Mouse (Mus musculus): ENCODE measurements around the gene Gm47985.
"Not testable (repeated sequence)": the region's sequence is repeated elsewhere in the genome, so short reads cannot be mapped to it uniquely, and the experiment has no call there.

Gm47985 gene

DNA sequence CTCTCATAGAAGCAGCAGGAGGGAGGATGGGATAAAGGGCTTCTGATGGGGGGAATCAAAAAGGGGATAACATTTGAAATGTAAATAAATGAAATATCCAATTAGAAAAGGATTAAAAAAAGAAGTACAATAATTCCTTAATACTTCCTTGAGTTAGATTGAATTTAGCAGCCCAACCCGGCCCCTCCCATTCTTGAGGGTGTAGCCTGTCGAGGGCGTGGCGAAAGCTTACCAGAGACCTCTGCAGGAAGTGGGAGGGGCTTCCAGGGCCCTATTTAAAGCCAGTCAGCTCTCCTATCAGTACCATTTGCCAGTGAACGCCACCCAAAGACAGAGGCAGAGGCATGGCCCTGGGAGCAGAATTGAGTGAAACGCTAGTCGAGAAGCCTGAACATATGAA, at the start of gene Gm47985:
Gm47985 (plus strand) TSS at position 272 of the 400 bp plus-strand sequence.
- DNase-seq (ENCODE audit: low read depth, low spot score), result not testable (repeated sequence)

DNA sequence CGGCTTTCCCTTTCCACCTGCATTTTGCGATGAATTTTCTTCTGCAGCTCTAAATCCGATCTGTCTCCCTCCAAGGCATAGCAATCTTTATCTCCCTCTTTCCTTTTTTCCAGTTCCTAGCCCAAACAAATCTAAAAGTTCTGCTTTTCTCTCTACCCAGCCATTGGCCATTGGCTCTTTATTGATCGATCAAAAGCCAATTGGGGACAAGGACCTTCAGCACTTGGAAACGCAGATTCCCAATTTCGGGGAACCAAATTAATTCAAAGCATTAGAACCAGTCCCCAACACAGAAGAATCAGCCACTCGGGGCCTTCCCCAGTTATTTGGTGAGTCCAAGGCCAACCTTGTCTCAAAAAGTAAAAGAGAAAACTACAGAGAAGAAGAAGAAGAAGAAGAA, 49.7 kb upstream of the Gm47985 start:
- DNase-seq (ENCODE audit: low read depth, low spot score), result no peak

DNA sequence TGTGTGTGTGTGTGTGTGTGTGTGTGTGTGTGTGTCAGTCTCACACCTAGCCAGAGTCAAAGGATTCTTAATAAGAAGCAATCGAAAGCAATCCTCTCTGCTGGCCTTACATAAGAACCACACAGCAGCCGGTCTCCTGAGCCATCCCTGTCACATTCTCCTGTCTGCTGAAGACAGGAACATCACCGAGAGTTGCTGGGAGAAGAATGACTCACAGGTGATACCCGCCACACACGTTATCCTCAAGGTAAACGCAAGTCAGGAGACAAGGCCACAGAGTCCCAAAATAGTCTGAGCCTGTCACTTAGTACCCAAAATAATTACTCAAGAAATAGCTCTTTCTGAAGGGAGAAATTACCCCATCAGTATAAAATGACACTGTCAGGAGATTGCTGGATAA, 43.9 kb upstream of the Gm47985 start:
- DNase-seq (ENCODE audit: low read depth, low spot score), result no peak

DNA sequence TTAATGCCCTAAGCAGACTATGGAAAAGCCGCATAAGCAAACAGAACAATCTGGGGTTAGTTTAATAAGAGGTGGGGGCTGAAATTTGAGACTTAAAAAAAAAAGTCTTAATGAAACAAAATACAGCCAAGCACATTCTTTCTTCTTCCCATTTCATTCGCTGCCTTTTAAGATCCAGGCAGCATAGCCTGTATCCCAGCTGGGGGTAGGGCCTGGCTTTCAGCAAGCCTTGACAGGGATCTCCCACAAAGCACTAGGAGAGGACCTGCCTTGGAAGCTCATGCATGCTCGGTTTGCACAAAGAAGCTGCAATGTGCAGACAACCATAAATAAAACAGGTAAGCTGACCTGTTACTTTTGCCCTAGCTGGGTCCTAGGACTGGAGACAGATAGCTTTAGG, 41.4 kb upstream of the Gm47985 start:
- DNase-seq (ENCODE audit: low read depth, low spot score), result no peak

DNA sequence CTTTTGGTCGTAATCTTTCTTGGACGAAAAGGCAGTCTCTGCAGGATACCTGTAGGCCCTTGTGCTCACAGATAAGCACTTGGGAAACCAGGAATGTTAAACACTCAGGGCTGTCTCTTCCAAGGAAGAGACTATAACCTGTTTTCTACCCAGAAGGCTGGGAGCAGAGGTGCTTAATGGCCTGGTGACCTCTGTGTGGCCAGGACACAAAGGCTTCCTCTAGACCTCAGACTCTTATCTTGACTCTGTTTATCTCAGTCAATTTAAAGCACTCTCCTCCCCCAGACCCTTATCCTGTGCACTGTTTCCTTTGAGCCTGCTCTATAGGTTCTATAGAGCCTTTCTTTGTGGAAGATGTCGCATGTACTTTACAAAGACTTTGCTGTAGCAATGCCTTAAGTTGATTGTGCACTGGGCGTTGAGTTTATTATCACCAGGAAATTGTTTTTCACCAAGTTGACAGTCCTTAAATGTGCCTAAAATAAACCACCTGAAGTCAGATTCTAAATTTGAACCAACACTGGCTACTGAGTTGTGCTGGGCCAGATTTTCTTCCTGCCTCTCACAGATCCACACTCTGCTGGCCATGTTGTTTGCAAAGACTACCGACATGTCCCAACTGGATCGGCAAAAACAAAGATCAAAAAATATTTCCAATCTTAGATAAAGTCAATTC, 37.7 kb upstream of the Gm47985 start:
- DNase-seq (ENCODE audit: low read depth, low spot score), result no peak

DNA sequence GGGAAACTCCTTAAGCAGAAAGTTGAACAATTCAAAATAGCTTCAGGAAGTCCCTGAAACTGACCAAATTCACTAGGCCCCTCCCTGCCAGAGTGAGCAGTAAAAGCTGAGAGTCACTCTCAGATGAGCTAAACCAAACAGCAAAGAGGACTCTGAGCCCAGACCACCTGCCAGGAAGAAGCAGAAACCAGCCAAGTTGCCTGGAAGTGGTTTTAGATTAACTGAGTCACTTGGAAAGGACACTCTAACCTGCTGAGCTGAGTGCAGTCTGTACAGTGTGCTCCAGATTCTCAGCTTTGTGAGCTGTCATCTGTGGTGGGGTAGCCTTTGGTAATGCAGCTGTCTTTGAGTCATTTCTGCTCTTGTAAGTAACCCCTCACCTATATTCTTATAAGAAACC, 34.5 kb upstream of the Gm47985 start:
- DNase-seq (ENCODE audit: low read depth, low spot score), result no peak

DNA sequence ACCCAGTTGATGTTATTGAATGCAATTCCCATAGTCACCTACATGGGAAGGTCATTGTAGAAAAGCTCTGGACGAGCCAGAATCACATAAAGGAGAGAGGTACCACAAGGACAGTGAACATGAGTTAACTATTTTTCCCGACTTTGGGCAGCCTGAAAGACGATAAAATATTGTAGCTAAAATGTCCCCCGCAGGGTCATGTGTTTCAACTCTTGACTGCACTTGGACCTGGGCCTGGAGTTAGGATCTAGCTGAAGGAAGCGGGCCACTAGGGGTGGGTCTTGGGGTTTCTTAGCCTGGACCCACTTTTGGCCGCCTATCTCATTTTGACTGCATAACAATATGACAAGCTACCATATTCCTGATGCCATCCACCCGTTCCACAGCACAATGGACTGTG, 32.1 kb upstream of the Gm47985 start:
- no peak for DNase-seq (ENCODE audit: low read depth, low spot score)

DNA sequence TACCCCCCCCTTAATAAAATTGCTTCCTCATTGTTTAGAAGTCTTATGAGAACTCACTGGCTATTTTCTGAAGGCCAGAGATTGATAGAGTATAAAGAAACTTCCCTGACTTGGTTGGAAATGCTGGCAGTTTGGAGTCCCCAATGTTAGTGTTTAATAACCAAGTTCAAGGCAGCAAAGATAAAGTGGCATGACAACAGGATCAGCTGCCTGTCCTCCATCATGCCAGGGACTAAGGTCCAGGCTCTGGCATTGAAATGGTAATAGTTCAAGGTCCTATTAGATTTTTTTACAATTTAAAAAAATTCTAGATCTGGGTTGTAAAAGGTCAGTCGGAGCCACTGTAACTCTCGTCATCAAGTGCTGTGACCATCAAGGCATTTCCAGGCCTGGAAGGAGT, 31.2 kb upstream of the Gm47985 start:
- no peak for DNase-seq (ENCODE audit: low read depth, low spot score)

DNA sequence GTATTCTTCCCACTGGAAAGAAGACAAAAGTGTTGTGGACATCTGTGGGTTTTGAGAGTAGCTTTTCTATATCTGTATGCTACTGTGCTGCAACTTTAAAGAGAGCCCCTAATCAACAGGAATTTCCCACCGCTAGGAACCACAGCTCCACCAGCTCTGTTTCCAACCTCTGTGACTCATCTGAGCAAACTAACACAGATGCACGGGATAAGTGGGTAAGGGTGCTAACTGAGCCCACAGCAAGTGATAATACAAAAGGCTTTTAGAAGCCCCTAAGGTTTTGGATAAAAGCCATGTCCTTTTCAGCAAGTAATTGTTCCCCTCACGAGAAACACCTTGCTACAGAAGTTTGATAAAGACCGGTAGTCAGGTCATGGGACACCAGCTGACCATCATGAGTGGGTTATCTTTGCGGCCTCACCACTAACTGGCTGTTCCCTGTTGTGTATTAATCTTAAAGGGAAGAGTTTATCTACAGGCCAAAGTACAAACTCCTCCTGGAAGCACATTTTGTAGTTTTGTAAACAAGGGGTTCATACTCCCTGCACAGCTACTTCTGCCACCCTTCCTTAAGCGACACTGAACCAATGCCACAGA, 29.2 kb upstream of the Gm47985 start:
- no peak for DNase-seq (ENCODE audit: low read depth, low spot score)

DNA sequence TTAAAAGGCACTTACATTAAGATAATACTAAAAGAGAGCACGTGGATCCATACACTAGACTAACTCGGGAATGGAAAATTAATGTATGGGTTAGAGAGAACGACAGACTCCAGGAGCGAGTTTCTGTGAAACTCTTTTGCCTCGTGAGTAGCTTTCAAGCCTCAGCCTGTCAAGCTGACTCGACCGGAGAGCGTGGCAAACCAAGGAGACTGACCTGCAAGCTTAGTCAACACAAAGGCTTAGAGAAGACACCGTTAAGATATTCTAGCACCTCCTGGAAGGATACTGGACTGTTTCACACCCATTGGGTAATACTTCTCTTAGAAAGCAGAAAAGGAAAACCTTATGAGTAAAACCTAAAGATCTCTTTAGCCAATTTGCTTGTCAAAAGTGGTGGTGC, 28.2 kb upstream of the Gm47985 start:
- not testable (repeated sequence) for DNase-seq (ENCODE audit: low read depth, low spot score)

DNA sequence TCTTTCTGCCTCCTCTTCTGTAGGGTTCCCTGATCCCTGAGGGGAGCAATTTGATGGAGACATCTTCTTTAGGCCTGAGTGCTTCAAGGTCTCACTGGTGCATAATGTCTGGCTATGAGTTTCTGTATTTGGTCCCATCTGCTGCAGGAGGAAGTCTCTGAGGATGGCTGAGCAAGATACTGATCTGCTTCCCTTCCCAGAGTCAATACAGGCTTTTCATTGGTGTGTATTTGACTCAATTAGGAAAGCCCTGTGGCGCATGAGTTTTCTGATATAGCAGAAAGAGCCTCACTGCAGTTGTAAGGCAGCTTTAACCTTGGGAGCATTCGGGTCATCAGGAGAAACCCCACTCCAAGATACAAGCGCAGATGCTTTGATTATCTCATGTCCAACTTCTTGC, 26.2 kb upstream of the Gm47985 start:
- DNase-seq (ENCODE audit: low read depth, low spot score), result no peak

DNA sequence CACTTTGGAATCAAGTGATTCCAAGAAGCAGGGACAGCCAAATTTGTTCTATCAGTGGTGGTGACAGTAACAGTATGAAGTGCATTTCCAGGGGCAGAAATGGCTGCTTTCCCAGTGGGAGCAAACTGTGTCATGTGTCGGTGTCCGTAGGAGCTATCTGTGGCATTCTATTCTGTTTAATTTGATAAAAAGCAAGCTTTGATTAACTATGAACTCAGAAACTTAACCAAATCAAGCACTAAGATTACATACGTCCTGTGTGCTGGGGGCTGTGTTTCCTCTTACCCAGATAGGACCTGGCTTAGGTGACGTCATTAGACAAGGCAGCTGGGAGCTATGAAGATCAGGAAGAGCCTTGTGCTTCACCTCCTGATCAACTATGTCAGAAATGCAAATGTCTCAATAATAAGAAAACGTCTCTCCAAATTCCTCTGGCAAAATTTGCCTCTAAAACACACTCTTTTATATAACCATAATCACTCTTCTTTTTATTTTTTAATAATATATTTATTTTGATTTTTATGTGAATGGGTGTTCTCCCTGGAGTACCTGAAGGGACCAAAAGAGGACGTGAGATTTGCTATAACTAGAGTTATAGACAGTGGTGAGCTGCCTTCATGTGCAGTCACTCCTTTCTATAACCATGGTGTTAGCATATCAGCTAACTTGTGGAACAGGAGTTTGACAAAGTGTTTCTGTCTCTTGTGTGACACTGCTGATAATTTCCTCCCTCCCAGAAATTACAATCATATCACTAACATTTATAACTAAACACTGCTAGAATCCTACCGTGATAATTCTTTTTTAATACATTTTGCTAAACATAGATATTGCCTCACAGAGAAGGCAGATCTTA, 25.3 kb upstream of the Gm47985 start:
- DNase-seq (ENCODE audit: low read depth, low spot score), result no peak

DNA sequence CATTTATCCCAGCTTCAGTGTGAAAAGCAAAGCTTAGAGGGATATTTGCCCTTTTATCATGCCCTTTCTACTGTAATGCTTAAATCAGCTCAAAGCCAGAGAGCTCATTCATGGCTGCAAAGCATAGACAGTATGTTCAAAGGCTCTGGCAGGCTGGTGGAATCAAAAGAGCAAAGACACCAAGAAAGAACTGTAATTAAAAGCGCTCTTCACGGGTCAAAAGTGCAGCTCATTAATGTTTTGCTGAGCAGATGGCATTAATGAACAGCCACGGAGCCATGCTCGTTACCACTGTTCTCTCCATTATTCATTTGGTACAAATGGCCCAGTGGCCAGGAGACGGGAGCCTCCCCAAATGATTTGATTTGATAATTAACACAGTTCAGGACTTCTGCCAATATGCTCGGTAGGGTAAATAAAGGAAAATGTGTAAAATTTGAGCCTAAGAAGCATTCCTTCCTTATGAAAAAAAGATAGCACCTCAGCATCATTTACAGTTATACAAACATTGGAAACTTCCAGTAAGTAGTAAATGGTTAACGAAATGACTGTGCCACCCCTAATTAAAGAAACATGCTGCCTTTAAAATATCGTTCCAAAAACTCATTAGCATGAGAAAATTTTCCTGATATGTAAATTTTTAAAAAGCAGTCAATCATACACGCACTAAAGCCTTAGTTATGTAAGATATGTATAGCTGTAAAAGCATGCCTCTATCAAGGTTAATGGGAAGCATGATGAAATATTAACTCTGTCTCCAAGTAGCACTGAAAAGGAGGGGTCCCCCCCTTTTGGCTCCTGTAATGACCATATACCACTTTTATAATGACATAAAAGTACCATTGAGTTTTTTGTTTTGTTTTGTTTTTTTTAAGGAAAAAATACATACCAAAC, 24.1 kb upstream of the Gm47985 start:
- DNase-seq (ENCODE audit: low read depth, low spot score), result no peak

DNA sequence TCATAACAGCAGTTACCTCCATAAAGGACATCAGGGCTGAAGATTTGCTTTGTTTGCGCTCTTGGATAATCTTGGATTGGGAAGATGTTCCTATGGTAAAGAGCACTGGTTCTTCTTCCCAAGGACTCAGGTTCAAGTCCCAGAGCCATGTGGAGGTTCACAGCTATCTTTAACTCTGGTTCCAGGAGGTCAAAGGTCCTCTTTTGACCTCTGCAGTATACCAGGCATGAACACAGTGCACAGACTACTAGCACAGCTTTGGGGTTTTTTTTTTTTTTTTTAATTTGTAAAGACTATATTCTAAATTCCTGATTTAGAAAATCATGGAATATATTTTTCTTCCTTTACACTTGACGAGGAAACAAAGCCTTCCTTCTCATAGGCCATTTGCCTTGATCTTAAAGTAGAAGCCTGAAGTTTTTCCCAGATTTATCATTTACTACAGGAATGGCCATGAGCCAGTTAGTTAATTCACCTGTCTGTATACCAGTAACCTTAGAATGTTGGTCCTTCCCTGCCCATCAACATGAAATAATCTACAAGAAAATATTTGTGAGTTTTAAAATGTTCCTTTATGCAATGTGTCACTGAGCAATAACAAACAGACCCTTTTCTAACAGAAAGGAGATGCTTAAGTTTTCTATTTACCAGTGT, 23.4 kb upstream of the Gm47985 start:
- no peak for DNase-seq (ENCODE audit: low read depth, low spot score)

DNA sequence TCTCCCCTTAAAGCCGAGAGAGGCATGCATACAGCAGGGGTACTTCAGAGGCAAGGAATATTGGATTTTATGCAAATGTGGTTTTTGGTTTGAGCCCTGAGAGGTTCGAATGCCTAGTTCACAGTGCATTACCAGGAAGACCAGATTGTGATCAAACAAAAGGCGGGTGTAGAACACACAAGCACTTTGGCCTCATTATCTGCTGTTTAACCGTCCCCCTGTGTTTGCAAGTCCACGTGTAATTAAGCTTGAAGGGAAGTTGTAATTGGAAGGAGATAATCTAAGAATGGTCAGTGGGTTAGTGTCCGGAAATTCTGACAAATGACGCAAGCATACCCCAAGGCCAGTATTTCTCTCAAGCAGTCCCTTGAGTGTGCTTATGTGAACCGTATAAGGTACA, 16.3 kb upstream of the Gm47985 start:
- no peak for DNase-seq (ENCODE audit: low read depth, low spot score)

DNA sequence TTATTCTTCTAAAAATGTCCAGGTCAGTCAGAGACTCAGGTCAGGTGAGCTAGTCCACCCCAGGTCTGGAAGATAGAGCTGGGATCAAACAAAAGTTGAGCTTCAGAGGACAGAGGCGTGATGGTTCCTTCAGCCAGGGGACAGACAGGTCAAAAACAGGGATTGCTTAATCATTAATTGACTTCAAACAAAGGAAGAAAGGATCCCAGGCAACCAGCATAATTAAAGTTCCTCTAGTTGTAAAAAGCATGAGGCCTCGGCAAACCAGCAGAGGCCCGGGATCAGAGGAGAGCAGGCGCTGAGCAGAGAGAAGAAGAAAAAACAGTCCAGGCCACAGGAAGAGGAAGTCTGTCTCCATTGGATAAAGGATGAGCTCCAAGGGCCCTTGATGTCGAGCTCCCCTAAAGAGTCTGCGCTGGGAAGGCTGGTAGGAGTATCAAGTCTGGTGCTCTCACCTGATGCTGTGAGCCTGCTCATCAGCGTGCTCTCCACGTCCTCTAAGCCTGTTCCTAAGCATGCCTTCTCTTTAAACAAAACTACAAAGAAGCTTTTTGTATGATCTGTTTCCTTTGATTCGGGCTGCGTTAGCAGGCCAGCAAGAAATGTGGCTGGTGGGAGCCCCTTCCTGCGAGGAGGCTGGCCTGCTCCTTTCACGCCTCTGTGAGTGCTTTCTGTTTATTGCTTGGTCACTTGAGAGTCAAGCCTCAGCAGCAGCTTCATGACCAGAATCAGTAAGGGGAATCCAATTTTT, 14.9 kb upstream of the Gm47985 start:
- DNase-seq (ENCODE audit: low read depth, low spot score), result no peak

DNA sequence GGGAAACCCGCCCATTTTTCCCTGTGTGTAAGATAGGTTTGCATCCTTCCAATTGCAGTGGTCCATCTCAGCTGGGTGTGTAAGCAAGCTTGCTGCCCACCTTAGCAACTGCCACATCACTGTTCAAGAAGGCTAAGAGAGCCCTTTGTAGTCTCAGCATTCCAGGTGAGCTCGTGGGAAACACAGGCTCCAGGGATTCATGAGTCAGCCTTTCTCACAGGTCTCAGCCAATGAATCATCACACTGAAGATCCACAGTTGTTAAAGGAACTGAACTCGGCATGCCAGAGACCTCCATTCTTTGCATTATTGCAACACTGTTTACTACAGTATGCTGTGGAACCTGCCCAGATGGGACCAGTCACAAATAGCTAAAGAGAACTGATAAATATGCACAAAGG, 13.7 kb upstream of the Gm47985 start:
- DNase-seq (ENCODE audit: low read depth, low spot score), result peak; percentile 57

DNA sequence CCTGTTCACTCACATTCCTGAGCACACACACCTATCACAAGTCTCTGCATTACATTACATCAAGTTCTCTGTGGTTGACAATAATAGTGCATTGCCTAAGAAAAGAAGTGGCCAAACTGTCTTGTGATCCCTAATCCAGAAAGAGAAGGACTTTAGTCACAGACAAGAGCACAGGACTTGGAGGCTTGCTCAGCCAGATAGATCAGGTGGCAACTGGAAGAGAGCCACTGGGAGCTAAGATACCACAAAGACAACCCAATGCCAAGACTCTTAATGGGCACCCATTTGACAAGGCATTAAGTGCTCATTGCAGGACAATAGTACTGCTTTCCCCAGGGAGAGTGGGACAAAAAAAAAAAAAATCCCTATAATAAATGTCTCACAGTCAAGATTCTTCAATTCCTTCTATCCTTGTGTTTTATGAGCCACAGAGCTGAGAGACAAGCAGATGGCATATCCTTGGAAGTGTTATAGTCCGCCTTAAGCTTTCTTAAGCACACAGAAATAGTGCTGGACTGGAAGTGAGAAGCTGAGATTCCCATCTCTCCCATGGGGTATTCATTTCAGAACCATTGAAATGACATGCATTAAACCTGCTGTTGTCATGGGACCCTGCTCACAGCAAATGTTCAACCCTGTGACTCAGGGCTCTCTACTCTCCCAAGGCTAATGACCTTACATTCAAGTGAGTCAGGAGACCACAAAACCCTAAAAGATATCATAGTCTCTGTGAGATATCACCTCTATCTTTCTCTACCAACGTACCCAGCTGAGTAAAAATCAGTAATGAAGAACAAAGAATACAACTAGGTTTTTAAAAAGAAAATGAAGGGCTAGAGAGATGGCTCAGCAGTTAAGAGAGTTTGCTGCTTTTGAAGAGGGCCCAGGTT, 10.5 kb upstream of the Gm47985 start:
- peak; percentile 50 for DNase-seq (ENCODE audit: low read depth, low spot score)

Data from 3T3-L1 (cell line).